Comparison of ENCODE assay signal across 8 mouse cellular contexts in genomic region chr8:121851716-121852115, GRCm38 (mm10). TPM values are rescaled to one million over a fixed set of nuclear protein-coding genes. Genes with fewer than 3 reads are reported as not detected.
DNase-seq lines count a peak whose midpoint lies in the region; ATAC-seq lines count a peak whose summit lies in the region.

No protein-coding gene starts in this region.

- no peak overlapping the region; the same call in 1 of the 2 replicates for H3K9ac ChIP-seq in heart, embryonic 12.5 days
- peak overlapping the region; percentile 44; the same call in 1 of the 2 replicates for H3K9ac ChIP-seq in hindbrain, embryonic 12.5 days
- 0 out of 2 replicates have a peak overlapping the region, but pooled peaks have one; percentile 30 for H3K9ac ChIP-seq in midbrain, embryonic 14.5 days (replicated peaks; ENCODE audit: low read length)

- H3K27ac ChIP-seq in heart, embryonic 10.5 days: peak overlapping the region; percentile 49; the same call in 1 of the 2 replicates
- no peak overlapping the region for H3K27ac ChIP-seq in heart, embryonic 12.5 days (ENCODE audit: poor library complexity, severe bottlenecking)
- no peak overlapping the region for H3K27ac ChIP-seq in hindbrain, embryonic 12.5 days
- H3K27ac ChIP-seq in midbrain, embryonic 14.5 days (replicated peaks; ENCODE audit: low read depth, low read length): no peak overlapping the region

- no peak overlapping the region for H3K4me3 ChIP-seq in heart, embryonic 10.5 days
- H3K4me3 ChIP-seq in heart, embryonic 12.5 days: no peak overlapping the region
- H3K4me3 ChIP-seq in hindbrain, embryonic 12.5 days: no peak overlapping the region
- H3K4me3 ChIP-seq in midbrain, embryonic 14.5 days (replicated peaks; ENCODE audit: low read depth, low read length): no peak overlapping the region

- DNase-seq in heart, embryonic 10.5 days (ENCODE audit: low spot score): no peak
- DNase-seq in CD4-positive helper T cell, adult 2 months (ENCODE audit: low read depth, low spot score): peak; percentile 13
- DNase-seq in midbrain, embryonic 14.5 days: no peak
- no peak for DNase-seq in urinary bladder, postnatal 14 days (ENCODE audit: low spot score)
- no peak for DNase-seq in spleen, postnatal 14 days (ENCODE audit: low spot score in 2 of 2)

- peaks cover 9% of the 10 kb centered on the region; the same call in 1 of the 2 replicates for H3K27me3 ChIP-seq in heart, embryonic 10.5 days (ENCODE audit: insufficient read depth, poor library complexity, severe bottlenecking)
- H3K27me3 ChIP-seq in heart, embryonic 12.5 days (replicated peaks): peaks cover 19% of the 10 kb centered on the region; the same call in 1 of the 2 replicates
- peaks cover 7% of the 10 kb centered on the region for H3K27me3 ChIP-seq in hindbrain, embryonic 12.5 days
- no peaks in the 10 kb centered on the region for H3K27me3 ChIP-seq in midbrain, embryonic 14.5 days (ENCODE audit: control insufficient read depth, insufficient read depth, low read length)

- no peak overlapping the region for H3K4me2 ChIP-seq in heart, embryonic 12.5 days
- no peak overlapping the region for H3K4me2 ChIP-seq in hindbrain, embryonic 12.5 days (replicated peaks)
- H3K4me2 ChIP-seq in midbrain, embryonic 14.5 days (ENCODE audit: low read length): no peak overlapping the region

- no peaks in the 10 kb centered on the region for H3K36me3 ChIP-seq in heart, embryonic 10.5 days
- no peaks in the 10 kb centered on the region for H3K36me3 ChIP-seq in heart, embryonic 12.5 days
- H3K36me3 ChIP-seq in hindbrain, embryonic 12.5 days: no peaks in the 10 kb centered on the region
- H3K36me3 ChIP-seq in midbrain, embryonic 14.5 days (ENCODE audit: control insufficient read depth, insufficient read depth, low read length): no peaks in the 10 kb centered on the region

- H3K9me3 ChIP-seq in heart, embryonic 10.5 days: no peaks in the 10 kb centered on the region
- H3K9me3 ChIP-seq in heart, embryonic 12.5 days (replicated peaks): 0 out of 2 replicates have a peak, but pooled peaks cover 2% of the 10 kb centered on the region
- H3K9me3 ChIP-seq in hindbrain, embryonic 12.5 days (replicated peaks): no peaks in the 10 kb centered on the region
- H3K9me3 ChIP-seq in midbrain, embryonic 14.5 days (ENCODE audit: control insufficient read depth, low read length): no peaks in the 10 kb centered on the region

- H3K4me1 ChIP-seq in heart, embryonic 10.5 days: peaks cover 25% of the 10 kb centered on the region
- peaks cover 26% of the 10 kb centered on the region for H3K4me1 ChIP-seq in heart, embryonic 12.5 days (replicated peaks)
- peaks cover 14% of the 10 kb centered on the region for H3K4me1 ChIP-seq in hindbrain, embryonic 12.5 days
- peaks cover 6% of the 10 kb centered on the region; the same call in 1 of the 2 replicates for H3K4me1 ChIP-seq in midbrain, embryonic 14.5 days (ENCODE audit: control insufficient read depth, insufficient read depth, low read length)

- no peak for ATAC-seq in heart, embryonic 12.5 days (ENCODE audit: insufficient number of reproducible peaks, low FRiP score)
- no peak for ATAC-seq in hindbrain, embryonic 12.5 days (ENCODE audit: low FRiP score)
- ATAC-seq in midbrain, embryonic 14.5 days (ENCODE audit: low FRiP score, low TSS enrichment): no peak
- ATAC-seq in monocyte, adult 5-6 weeks (replicated peaks; ENCODE audit: insufficient number of reproducible peaks, low FRiP score, low TSS enrichment, poor library complexity, severe bottlenecking): no peak

- WGBS in heart, embryonic 10.5 days: 52% methylated on average over 7 of the region's 7 CpGs
- WGBS in heart, embryonic 12.5 days: 54% methylated on average over 7 of the region's 7 CpGs
- 45% methylated on average over 7 of the region's 7 CpGs for WGBS in hindbrain, embryonic 12.5 days
- WGBS in midbrain, embryonic 14.5 days: 41% methylated on average over 7 of the region's 7 CpGs

RNA-seq across cellular contexts. Expression of gene Klhdc4, which starts 22.3 kb away (rescaled TPM):
- polyA plus RNA-seq in heart, embryonic 10.5 days (2016; fragmentation: Nextera tagmentation; extraction: Ambion mirVana): 44.3 and 54.4 TPM in 2 replicates
- 27.7 and 28.2 TPM in 2 replicates for polyA plus RNA-seq in heart, embryonic 12.5 days (2016; fragmentation: Nextera tagmentation; extraction: Ambion mirVana)
- 43.0 and 43.4 TPM in 2 replicates for polyA plus RNA-seq in hindbrain, embryonic 12.5 days (2016; fragmentation: Nextera tagmentation; extraction: Ambion mirVana)
- 38.5 and 41.7 TPM in 2 replicates for polyA plus RNA-seq in midbrain, embryonic 14.5 days (2014; fragmentation: Nextera tagmentation; extraction: Ambion mirVana)
- 32.3 to 53.1 TPM (median 45.2 TPM) in 3 replicates for total RNA-seq in monocyte, adult 5-6 weeks (2017)

RNA-seq across cellular contexts. Expression of gene Slc7a5, which starts 55.8 kb away (rescaled TPM):
- polyA plus RNA-seq in heart, embryonic 10.5 days (2016; fragmentation: Nextera tagmentation; extraction: Ambion mirVana): 18.7 and 20.9 TPM in 2 replicates
- 22.3 and 24.6 TPM in 2 replicates for polyA plus RNA-seq in heart, embryonic 12.5 days (2016; fragmentation: Nextera tagmentation; extraction: Ambion mirVana)
- 29.4 and 33.2 TPM in 2 replicates for polyA plus RNA-seq in hindbrain, embryonic 12.5 days (2016; fragmentation: Nextera tagmentation; extraction: Ambion mirVana)
- polyA plus RNA-seq in midbrain, embryonic 14.5 days (2014; fragmentation: Nextera tagmentation; extraction: Ambion mirVana): 42.0 and 54.0 TPM in 2 replicates
- 3.1 to 5.1 TPM (median 4.9 TPM) in 3 replicates for total RNA-seq in monocyte, adult 5-6 weeks (2017)
